Mouse (Mus musculus): ENCODE measurements around the gene Eme1. TPM values are rescaled to one million over a fixed set of nuclear protein-coding genes. Genes with fewer than 3 reads are reported as not detected.
"Not testable (repeated sequence)": the region's sequence is repeated elsewhere in the genome, so short reads cannot be mapped to it uniquely, and the experiment has no call there.

Eme1 gene
- polyA plus RNA-seq, 1 experiment from 2014 or later, result 69.6 TPM

DNA sequence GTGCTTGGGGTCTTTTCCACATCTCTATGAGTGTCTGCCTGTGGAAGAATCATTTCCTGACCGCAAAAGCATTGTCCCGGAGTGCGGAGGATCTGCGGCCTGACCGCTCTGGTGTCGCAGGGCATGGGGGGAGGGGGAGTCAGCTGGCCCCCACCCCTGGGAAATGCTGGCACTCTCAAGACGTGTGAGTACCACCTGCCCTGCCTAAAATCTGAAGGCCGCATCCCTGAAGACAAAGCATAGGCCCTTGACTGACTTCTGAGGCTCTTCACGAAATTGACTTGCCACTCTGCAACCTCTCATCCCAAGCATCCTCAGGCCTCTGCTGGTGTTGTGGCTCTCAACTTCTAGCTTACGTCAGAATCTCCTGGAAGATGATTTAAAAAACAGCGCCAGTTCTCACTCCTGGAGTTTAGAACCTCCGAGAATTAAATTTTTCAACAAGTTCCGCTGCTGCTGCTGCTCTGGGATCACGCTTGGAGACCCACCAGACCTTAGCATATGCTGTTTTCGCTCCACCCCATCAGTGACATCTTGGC lies 23.9 kb upstream of the Eme1 start:
- Histone ChIP-seq H3K36me3 (replicated peaks) (peaks cover 11% of the 10 kb centered on the region), H3K9me3 (no peaks in the 10 kb centered on the region), H3K4me3 (peak overlapping the region; percentile 95), H3K27ac (peak overlapping the region; percentile 97), H3K27me3 (ENCODE audit: poor library complexity, severe bottlenecking) (no peaks in the 10 kb centered on the region), H3K4me1 (peaks cover 44% of the 10 kb centered on the region)
- no peak for DNase-seq (ENCODE audit: extremely low spot score, low spot score)
- WGBS, result 35% methylated on average over 15 of the region's 15 CpGs

DNA sequence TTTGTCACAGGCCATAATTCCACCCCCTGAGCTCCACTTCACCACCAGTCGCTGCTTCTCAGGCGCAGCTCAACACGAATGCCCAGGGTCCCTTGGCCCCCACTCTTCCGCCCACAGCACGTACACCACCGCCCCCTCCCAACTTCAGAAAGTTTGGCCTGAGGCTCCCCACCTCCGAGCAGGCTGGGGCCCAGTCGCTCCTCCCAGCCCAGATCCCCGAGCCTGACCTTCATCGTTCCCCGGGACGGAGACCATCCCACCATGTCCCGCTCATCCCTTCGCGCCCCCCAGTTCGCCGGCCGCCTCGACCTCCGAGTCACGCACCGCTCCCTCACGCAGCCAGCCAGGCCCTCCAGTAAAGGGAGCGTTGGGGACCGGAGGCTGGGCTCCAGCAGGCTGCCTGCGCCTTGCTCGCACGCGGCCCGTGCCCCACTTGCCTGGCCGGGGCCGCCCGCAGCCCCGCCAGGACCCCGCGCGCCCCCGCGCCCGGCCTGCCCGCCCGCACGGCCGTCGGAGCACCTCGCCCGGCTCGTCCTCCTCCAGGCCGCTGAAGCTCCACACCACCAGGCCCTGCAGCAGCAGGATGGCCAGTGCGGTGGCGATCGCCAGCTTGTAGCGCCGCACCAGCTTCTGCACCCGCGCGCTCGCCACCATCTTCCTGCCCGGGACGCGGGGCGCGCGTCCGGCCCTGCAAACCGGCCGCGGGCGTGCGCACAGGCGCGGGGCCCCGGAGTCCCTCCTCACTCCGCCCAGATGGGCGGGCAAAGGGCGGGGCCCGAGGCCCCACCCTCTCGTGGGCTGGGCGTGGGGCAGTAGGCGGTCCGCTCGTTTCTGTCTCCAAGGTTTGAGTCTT lies 23.2 kb upstream of the Eme1 start, which contains the start of gene Xylt2:
Gene Xylt2, minus strand, starts transcription at position 762 of the 853 bp plus-strand sequence.
- Histone ChIP-seq H3K36me3 (replicated peaks) (peaks cover 11% of the 10 kb centered on the region), H3K4me1 (peaks cover 44% of the 10 kb centered on the region), H3K9me3 (no peaks in the 10 kb centered on the region), H3K4me3 (peak within 1 kb of the TSS; percentile 95), H3K27me3 (ENCODE audit: poor library complexity, severe bottlenecking) (no peaks in the 10 kb centered on the region), H3K27ac (peak within 1 kb of the TSS; percentile 97)
- peak; percentile 89 for DNase-seq (ENCODE audit: extremely low spot score, low spot score)
- WGBS, result under 1% methylated on average over 82 of the region's 82 CpGs

DNA sequence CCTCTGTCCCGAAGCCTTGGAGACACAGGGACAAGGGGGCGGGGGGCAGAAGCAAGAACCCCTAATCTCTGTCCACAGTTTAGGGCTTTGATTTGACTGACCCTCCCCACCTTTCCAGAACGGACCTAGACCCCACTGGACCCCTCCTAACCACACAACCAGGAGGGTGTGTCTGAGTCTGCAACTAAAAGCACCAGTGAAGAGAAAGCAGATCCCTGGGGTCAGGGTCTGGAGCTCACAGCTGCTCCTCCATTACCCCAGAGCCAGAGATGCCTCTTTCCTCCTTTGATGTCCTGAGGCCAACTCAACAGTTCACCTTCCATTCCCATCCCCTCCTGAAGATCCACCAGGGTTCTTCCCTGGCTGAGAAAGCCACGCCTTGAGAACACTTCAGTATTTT lies 22.5 kb upstream of the Eme1 start:
- Histone ChIP-seq H3K27ac (peak overlapping the region; percentile 97), H3K4me1 (peaks cover 44% of the 10 kb centered on the region), H3K9me3 (no peaks in the 10 kb centered on the region), H3K4me3 (peak overlapping the region; percentile 95), H3K27me3 (ENCODE audit: poor library complexity, severe bottlenecking) (no peaks in the 10 kb centered on the region), H3K36me3 (replicated peaks) (peaks cover 11% of the 10 kb centered on the region)
- DNase-seq (ENCODE audit: extremely low spot score, low spot score), result no peak
- 45% methylated on average over 4 of the region's 4 CpGs for WGBS

DNA sequence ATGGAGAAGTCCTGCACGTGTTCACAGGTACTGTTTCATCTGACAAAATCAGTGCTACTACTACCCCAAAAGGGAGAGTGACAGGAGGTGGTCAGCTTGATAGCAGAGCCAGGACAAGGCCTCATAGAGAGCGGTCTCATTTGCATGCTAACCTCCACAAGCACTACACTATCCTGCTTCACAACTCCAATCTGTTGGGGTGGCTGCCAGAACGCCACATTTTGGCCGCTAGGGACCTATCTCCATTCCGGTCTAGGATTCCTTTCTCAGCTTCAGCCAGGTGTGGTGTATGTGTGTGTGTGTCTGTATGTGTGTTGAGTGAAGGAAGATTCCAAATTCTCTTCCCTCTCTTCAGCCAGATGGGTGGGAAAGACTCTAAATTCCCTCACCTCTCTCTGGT lies 21.7 kb upstream of the Eme1 start:
- 84% methylated on average over 5 of the region's 5 CpGs for WGBS
- Histone ChIP-seq H3K4me1 (peaks cover 44% of the 10 kb centered on the region), H3K4me3 (peak overlapping the region; percentile 95; the same call in 1 of the 2 replicates)

GRCm38 (mm10) chr11:94674984-94675383 lies 21.2 kb upstream of the Eme1 start:
- Histone ChIP-seq H3K4me3 (no peak overlapping the region), H3K27me3 (ENCODE audit: poor library complexity, severe bottlenecking) (no peaks in the 10 kb centered on the region), H3K4me1 (peaks cover 44% of the 10 kb centered on the region), H3K9me3 (no peaks in the 10 kb centered on the region), H3K27ac (no peak overlapping the region), H3K36me3 (replicated peaks) (peaks cover 21% of the 10 kb centered on the region)
- WGBS, result 90% methylated on average over 5 of the region's 5 CpGs
- DNase-seq (ENCODE audit: extremely low spot score, low spot score), result no peak

More for the DNA sequence above, 21.7 kb upstream of the Eme1 start:
- Histone ChIP-seq H3K27me3 (ENCODE audit: poor library complexity, severe bottlenecking) (no peaks in the 10 kb centered on the region), H3K36me3 (replicated peaks) (peaks cover 17% of the 10 kb centered on the region), H3K9me3 (no peaks in the 10 kb centered on the region), H3K27ac (0 out of 2 replicates have a peak overlapping the region, but pooled peaks have one; percentile 97)
- no peak for DNase-seq (ENCODE audit: extremely low spot score, low spot score)

- Histone ChIP-seq H3K27me3 (ENCODE audit: poor library complexity, severe bottlenecking) (no peaks in the 10 kb centered on the region), H3K36me3 (replicated peaks) (peaks cover 99% of the 10 kb centered on the region), H3K9me3 (no peaks in the 10 kb centered on the region), H3K4me1 (no peaks in the 10 kb centered on the region), H3K27ac (no peak overlapping the region), H3K4me3 (no peak overlapping the region)
- no peak for DNase-seq (ENCODE audit: extremely low spot score, low spot score)
- WGBS, result 94% methylated on average over 6 of the region's 6 CpGs
Measured at GRCm38 (mm10) chr11:94665281-94665680, 11.5 kb upstream of the Eme1 start.

DNA sequence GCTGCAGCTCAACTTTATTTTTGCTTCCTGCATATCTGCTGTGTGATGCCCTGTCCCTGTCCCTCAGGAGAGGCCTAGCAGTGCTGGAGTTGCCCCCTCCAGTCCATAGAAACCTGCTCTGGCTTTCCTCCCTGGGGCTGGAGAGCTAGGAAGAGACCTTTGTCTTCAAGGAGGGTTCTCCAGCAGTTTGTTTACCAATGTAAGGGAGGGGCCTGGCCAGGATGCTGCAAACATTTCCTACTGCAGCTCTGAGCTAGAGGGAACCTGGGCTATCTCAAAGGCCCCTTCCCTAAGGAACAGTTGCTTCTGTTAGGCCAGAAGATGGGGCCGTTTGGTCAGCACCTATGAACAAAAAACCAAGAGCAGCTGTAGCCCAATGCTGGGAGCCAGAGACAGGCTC lies 7.6 kb upstream of the Eme1 start:
- Histone ChIP-seq H3K4me1 (no peaks in the 10 kb centered on the region), H3K27me3 (ENCODE audit: poor library complexity, severe bottlenecking) (no peaks in the 10 kb centered on the region), H3K9me3 (no peaks in the 10 kb centered on the region), H3K4me3 (no peak overlapping the region), H3K36me3 (replicated peaks) (peaks cover 95% of the 10 kb centered on the region), H3K27ac (no peak overlapping the region)
- 71% methylated on average over 1 of the region's 1 CpGs for WGBS
- no peak for DNase-seq (ENCODE audit: extremely low spot score, low spot score)

DNA sequence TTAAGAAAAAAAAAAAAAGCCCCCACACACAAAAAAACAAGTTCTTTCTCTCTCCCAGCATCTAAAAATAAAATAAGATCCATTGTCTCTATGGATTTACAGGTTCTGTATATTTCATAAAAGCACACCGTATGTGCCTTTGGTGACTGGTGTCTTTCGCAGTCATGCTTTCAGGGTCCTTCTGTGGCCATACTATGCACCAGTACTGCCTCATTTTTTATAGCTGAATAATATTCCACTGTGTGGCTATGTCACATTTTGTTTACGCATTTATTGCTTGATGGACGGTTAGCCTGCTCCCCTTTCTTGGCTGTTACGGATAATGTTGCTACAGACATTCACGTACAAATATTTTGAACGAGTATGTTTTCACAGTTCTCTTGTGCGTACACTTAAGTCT lies 791 bp downstream of the Eme1 start:
- no peak for DNase-seq (ENCODE audit: extremely low spot score, low spot score)
- Histone ChIP-seq H3K4me3 (peak overlapping the region; percentile 59), H3K36me3 (replicated peaks) (peaks cover 65% of the 10 kb centered on the region), H3K9me3 (no peaks in the 10 kb centered on the region), H3K4me1 (peaks cover 19% of the 10 kb centered on the region), H3K27ac (peak overlapping the region; percentile 95), H3K27me3 (ENCODE audit: poor library complexity, severe bottlenecking) (no peaks in the 10 kb centered on the region)
- WGBS, result 47% methylated on average over 8 of the region's 8 CpGs

DNA sequence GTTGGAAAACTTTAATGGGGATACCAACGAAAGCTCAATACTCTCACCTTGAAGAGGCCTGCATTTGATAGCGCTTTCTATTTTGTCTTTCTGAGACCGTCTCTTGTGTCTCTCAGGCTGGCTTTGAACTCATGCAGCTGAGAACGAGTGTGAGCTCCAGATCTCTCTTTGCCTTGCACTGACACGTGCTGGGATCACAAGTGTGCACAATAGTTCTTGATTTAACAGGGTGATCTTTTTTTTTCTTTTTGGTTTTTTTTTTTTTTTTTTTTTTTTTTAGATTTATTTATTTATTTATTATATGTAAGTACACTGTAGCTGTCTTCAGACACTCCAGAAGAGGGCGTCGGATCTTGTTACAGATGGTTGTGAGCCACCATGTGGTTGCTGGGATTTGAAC lies 2.5 kb downstream of the Eme1 start:
- not testable (repeated sequence) for H3K27ac ChIP-seq; H3K27me3 ChIP-seq (ENCODE audit: poor library complexity, severe bottlenecking); H3K4me3 ChIP-seq; H3K9me3 ChIP-seq; DNase-seq (ENCODE audit: extremely low spot score, low spot score)
- peaks cover 65% of the 10 kb centered on the region for H3K36me3 ChIP-seq (replicated peaks)
- H3K4me1 ChIP-seq, result peaks cover 19% of the 10 kb centered on the region
- WGBS, result 97% methylated on average over 5 of the region's 7 CpGs

GRCm38 (mm10) chr11:94646457-94646856 lies 7.3 kb downstream of the Eme1 start:
- WGBS, result 98% methylated on average over 4 of the region's 4 CpGs
- DNase-seq (ENCODE audit: extremely low spot score, low spot score), result no peak
- H3K9me3 ChIP-seq, result no peaks in the 10 kb centered on the region
- no peaks in the 10 kb centered on the region for H3K4me1 ChIP-seq
- H3K27ac ChIP-seq, result no peak overlapping the region
- H3K36me3 ChIP-seq (replicated peaks), result peaks cover 97% of the 10 kb centered on the region
- H3K27me3 ChIP-seq (ENCODE audit: poor library complexity, severe bottlenecking), result no peaks in the 10 kb centered on the region
- no peak overlapping the region for H3K4me3 ChIP-seq

- Histone ChIP-seq H3K4me1 (no peaks in the 10 kb centered on the region), H3K36me3 (replicated peaks) (peaks cover 98% of the 10 kb centered on the region)
- DNase-seq (ENCODE audit: extremely low spot score, low spot score), result no peak
Measured at GRCm38 (mm10) chr11:94644461-94645219, 9.1 kb downstream of the Eme1 start.

DNA sequence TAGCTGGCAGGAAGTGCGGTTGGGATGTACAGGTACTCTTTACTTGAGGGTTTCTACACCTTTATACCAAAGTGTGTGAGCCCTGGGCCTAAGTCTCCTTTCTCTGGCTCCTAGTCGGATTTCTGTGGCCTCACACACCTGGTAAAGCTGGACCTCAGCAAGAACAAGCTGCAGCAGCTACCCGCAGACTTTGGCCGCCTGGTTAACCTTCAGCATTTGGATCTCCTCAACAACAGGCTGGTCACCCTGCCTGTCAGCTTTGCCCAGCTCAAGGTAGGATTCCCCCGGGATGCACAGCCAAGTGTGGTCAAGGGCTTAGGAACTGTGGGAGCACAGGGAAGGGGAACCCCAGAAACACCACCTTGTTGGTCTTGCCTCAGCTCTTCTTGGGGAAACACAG lies 19.3 kb downstream of the Eme1 start:
- DNase-seq (ENCODE audit: extremely low spot score, low spot score), result no peak
- Histone ChIP-seq H3K9me3 (no peaks in the 10 kb centered on the region), H3K27ac (no peak overlapping the region), H3K36me3 (replicated peaks) (peaks cover 83% of the 10 kb centered on the region), H3K4me1 (peaks cover 17% of the 10 kb centered on the region), H3K27me3 (ENCODE audit: poor library complexity, severe bottlenecking) (no peaks in the 10 kb centered on the region), H3K4me3 (no peak overlapping the region)
- WGBS, result 92% methylated on average over 5 of the region's 5 CpGs

More at GRCm38 (mm10) chr11:94644461-94645219, 9.1 kb downstream of the Eme1 start:
- Histone ChIP-seq H3K27me3 (ENCODE audit: poor library complexity, severe bottlenecking) (no peaks in the 10 kb centered on the region), H3K4me3 (no peak overlapping the region), H3K27ac (no peak overlapping the region), H3K9me3 (no peaks in the 10 kb centered on the region)
- 90% methylated on average over 8 of the region's 8 CpGs for WGBS
